Mouse (Mus musculus) lung, adult 2 months (tissue): ENCODE measurements around the gene Acadm. TPM values are rescaled to one million over a fixed set of nuclear protein-coding genes. Genes with fewer than 3 reads are reported as not detected.

ENCODE experiments used
- DNase-seq: peaks from one replicate; pipeline ENCODE4 v3.0.0; 2022
- H3K4me1 ChIP-seq: fragments of 200-500 bp; 2 replicates; pipeline ENCODE4 v1.6.1; 2011; ENCODE audit warnings: low read length; ENCODE audit not compliant: control insufficient read depth, insufficient read depth
- H3K4me3 ChIP-seq: fragments of 200-500 bp; replicated peaks from 2 replicates; pipeline ENCODE3; 2011; ENCODE audit warnings: low read depth, mild to moderate bottlenecking, control low read depth, low read length; ENCODE audit errors: extremely low read depth
- CTCF ChIP-seq: fragments of 200-500 bp; IDR thresholded peaks from 2 replicates; pipeline ENCODE4 v1.5.1; 2011; ENCODE audit warnings: mild to moderate bottlenecking, low read length, control low read depth; ENCODE audit not compliant: insufficient read depth
- POLR2A ChIP-seq: fragments of 200-500 bp; IDR thresholded peaks from 2 replicates; pipeline ENCODE4 v1.6.1; 2011; ENCODE audit warnings: low read depth, mild to moderate bottlenecking, control low read depth, low read length, borderline replicate concordance; ENCODE audit errors: extremely low read depth
- WGBS: fragments of 180-500 bp; shearing (Covaris S2); methylation state at CpG from one replicate; pipeline ENCODE4 v1.1.7; 2018; 5-methylcytosine and 5-hydroxymethylcytosine counted together
- polyA plus RNA-seq: library from polyadenylated mRNA; depleted of rRNA; stranded (reverse); fragments of >200 nt; gene quantifications from 2 replicates; pipeline ENCODE4 v1.2.3, GENCODE M21; 2012; rRNA removed

Gene Acadm
- 27.1 and 62.3 TPM in 2 replicates for polyA plus RNA-seq

GRCm38 (mm10) chr3:153944335-153944990, at the start of gene Acadm:
TSS of gene Acadm (minus strand) at chr3:153944632.
- under 1% methylated on average over 41 of the region's 41 CpGs for WGBS
- Histone ChIP-seq H3K4me3 (peak within 1 kb of the TSS; percentile 73), H3K4me1 (peaks cover 3% of the 10 kb centered on the region)
- TF ChIP-seq CTCF (no peak), POLR2A (peak; percentile 80; the same call in 1 of the 2 replicates)
- peak; percentile 98 for DNase-seq

- DNase-seq, result no peak
- WGBS, result 51% methylated on average over 10 of the region's 10 CpGs
- H3K4me3 ChIP-seq, result no peak overlapping the region
- TF ChIP-seq POLR2A (no peak), CTCF (peak; percentile 46)
- no peaks in the 10 kb centered on the region for H3K4me1 ChIP-seq
Observed at GRCm38 (mm10) chr3:153984428-153985340, 40.3 kb upstream of the Acadm start.

- TF ChIP-seq POLR2A (no peak), CTCF (no peak)
- no peaks in the 10 kb centered on the region for H3K4me1 ChIP-seq
- H3K4me3 ChIP-seq, result no peak overlapping the region
- no peak for DNase-seq
- WGBS, result 71% methylated on average over 2 of the region's 2 CpGs
Observed at GRCm38 (mm10) chr3:153980611-153981010, 36.2 kb upstream of the Acadm start.

- no peak for DNase-seq
- TF ChIP-seq POLR2A (no peak), CTCF (no peak)
- Histone ChIP-seq H3K4me1 (no peaks in the 10 kb centered on the region), H3K4me3 (no peak overlapping the region)
- 63% methylated on average over 7 of the region's 7 CpGs for whole genome bisulfite sequencing
Observed at GRCm38 (mm10) chr3:153975791-153976190, 31.4 kb upstream of the Acadm start.

GRCm38 (mm10) chr3:153975060-153975459, 30.6 kb upstream of the Acadm start:
- no peak for DNase-seq
- 14% methylated on average over 6 of the region's 6 CpGs for WGBS
- no peak for TF ChIP-seq POLR2A
- TF ChIP-seq CTCF, result no peak
- no peaks in the 10 kb centered on the region for H3K4me1 ChIP-seq
- no peak overlapping the region for H3K4me3 ChIP-seq

- no peak for DNase-seq
- WGBS, result 8% methylated on average over 21 of the region's 21 CpGs
- H3K4me3 ChIP-seq, result no peak overlapping the region
- no peaks in the 10 kb centered on the region for H3K4me1 ChIP-seq
- no peak for TF ChIP-seq POLR2A
- TF ChIP-seq CTCF, result no peak
Observed at GRCm38 (mm10) chr3:153973949-153974760, 29.7 kb upstream of the Acadm start.

GRCm38 (mm10) chr3:153973171-153973948, 28.9 kb upstream of the Acadm start, which contains the start of gene Slc44a5:
TSS of gene Slc44a5 (plus strand) at chr3:153973436.
- TF ChIP-seq POLR2A (no peak), CTCF (no peak)
- H3K4me1 ChIP-seq, result no peaks in the 10 kb centered on the region
- DNase-seq, result no peak
- H3K4me3 ChIP-seq, result no peak within 1 kb of the TSS
- 1% methylated on average over 60 of the region's 66 CpGs for WGBS

- H3K4me1 ChIP-seq, result no peaks in the 10 kb centered on the region
- no peak overlapping the region for H3K4me3 ChIP-seq
- no peak for DNase-seq
- TF ChIP-seq CTCF (no peak), POLR2A (no peak)
- 79% methylated on average over 4 of the region's 4 CpGs for WGBS
Observed at GRCm38 (mm10) chr3:153969451-153969850, 25.0 kb upstream of the Acadm start.
